Mouse (Mus musculus) subcutaneous adipose tissue, adult 2 months (tissue): ENCODE measurements around the gene D17H6S53E. TPM values are rescaled to one million over a fixed set of nuclear protein-coding genes. Genes with fewer than 3 reads are reported as not detected.

Experiments
- polyA plus RNA-seq: library from polyadenylated mRNA; depleted of rRNA; stranded (reverse); fragments of >200 nt; gene quantifications from 2 replicates; pipeline ENCODE4 v1.2.3, GENCODE M21; 2012; ENCODE audit warnings: low replicate concordance; rRNA removed

The D17H6S53E gene
- 6.4 and 11.3 TPM in 2 replicates for polyA plus RNA-seq

GRCm38 (mm10) chr17:35126206-35126611 is at the start of gene D17H6S53E:
D17H6S53E (plus strand) TSS chr17:35126373.

GRCm38 (mm10) chr17:35076507-35077176 is 49.5 kb upstream of the D17H6S53E start, which contains the start of gene Ly6g6e:
Ly6g6e (plus strand) TSS chr17:35076902.

GRCm38 (mm10) chr17:35077786-35078233 is 48.4 kb upstream of the D17H6S53E start, which contains the start of gene Ly6g6d:
Ly6g6d (minus strand) TSS chr17:35078065.

GRCm38 (mm10) chr17:35085208-35085865 is 40.8 kb upstream of the D17H6S53E start, which contains the start of gene Ly6g6f:
Ly6g6f (minus strand) TSS chr17:35085610.

GRCm38 (mm10) chr17:35088825-35089644 is 37.1 kb upstream of the D17H6S53E start, which contains the start of gene Abhd16a:
Abhd16a (plus strand) TSS chr17:35089263.

GRCm38 (mm10) chr17:35108097-35108496 is 18.1 kb upstream of the D17H6S53E start, which contains the start of gene Ly6g5c:
Ly6g5c (plus strand) TSS chr17:35108279.

GRCm38 (mm10) chr17:35115046-35116019 is 10.8 kb upstream of the D17H6S53E start, which contains the start of gene Ly6g5b:
Ly6g5b (minus strand) TSS chr17:35115428.

GRCm38 (mm10) chr17:35121143-35121799 is 4.9 kb upstream of the D17H6S53E start, which contains the start of gene Gpank1:
Gpank1 (plus strand) TSS chr17:35121455.

GRCm38 (mm10) chr17:35121871-35122303 is 4.3 kb upstream of the D17H6S53E start, which contains the start of gene Csnk2b:
Csnk2b (minus strand) TSS chr17:35122053.

GRCm38 (mm10) chr17:35131500-35132173 is 5.5 kb downstream of the D17H6S53E start, which contains the start of gene Apom:
Apom (minus strand) TSS chr17:35132050.

GRCm38 (mm10) chr17:35134801-35135590 is 8.8 kb downstream of the D17H6S53E start, which contains the start of gene Bag6:
Bag6 (plus strand) TSS chr17:35135178.

GRCm38 (mm10) chr17:35164568-35165450 is 38.6 kb downstream of the D17H6S53E start, which contains the start of gene Prrc2a:
Prrc2a (minus strand) TSS chr17:35164897.

GRCm38 (mm10) chr17:35175968-35176367 is 49.8 kb downstream of the D17H6S53E start, which contains the start of gene Aif1:
Aif1 (minus strand) TSS chr17:35176068.

